Mouse (Mus musculus): Measurements from ENCODE around the gene Gmpr. TPM values are rescaled to one million over a fixed set of nuclear protein-coding genes. Genes with fewer than 3 reads are reported as not detected.

Gene Gmpr
- polyA plus RNA-seq, 1 experiment = 320 TPM

GRCm38 (mm10) chr13:45527232-45527964 lies 20.2 kb downstream of the Gmpr start:
- Histone ChIP-seq H3K4me1 (ENCODE audit: control insufficient read depth) (peaks cover 96% of the 10 kb centered on the region), H3K36me3 (ENCODE audit: control insufficient read depth) (peaks cover 96% of the 10 kb centered on the region), H3K4me3 (replicated peaks) (peak overlapping the region; percentile 60)

GRCm38 (mm10) chr13:45528787-45529186 lies 21.5 kb downstream of the Gmpr start:
- H3K27me3 ChIP-seq (ENCODE audit: control insufficient read depth) = no peaks in the 10 kb centered on the region
- H3K4me1 ChIP-seq (ENCODE audit: control insufficient read depth) = peaks cover 96% of the 10 kb centered on the region
- H3K4me3 ChIP-seq (replicated peaks) = no peak overlapping the region
- no peaks in the 10 kb centered on the region; the same call in 1 of the 2 replicates for H3K9me3 ChIP-seq (ENCODE audit: control insufficient read depth, low read length)
- no peak for TF ChIP-seq GATA1 (IDR thresholded peaks at IDR 0.05; ENCODE audit: low read length)
- TF ChIP-seq TAL1 (IDR thresholded peaks at IDR 0.05; ENCODE audit: low read length) = no peak
- peaks cover 95% of the 10 kb centered on the region for H3K36me3 ChIP-seq (ENCODE audit: control insufficient read depth)

More at GRCm38 (mm10) chr13:45527232-45527964, 20.2 kb downstream of the Gmpr start:
- peak; percentile 75 for TF ChIP-seq GATA1 (IDR thresholded peaks at IDR 0.05; ENCODE audit: low read length)
- peak; percentile 81 for TF ChIP-seq TAL1 (IDR thresholded peaks at IDR 0.05; ENCODE audit: low read length)
- Histone ChIP-seq H3K27me3 (ENCODE audit: control insufficient read depth) (no peaks in the 10 kb centered on the region), H3K9me3 (ENCODE audit: control insufficient read depth, low read length) (no peaks in the 10 kb centered on the region)

GRCm38 (mm10) chr13:45530754-45531153 lies 23.5 kb downstream of the Gmpr start:
- Histone ChIP-seq H3K9me3 (ENCODE audit: control insufficient read depth, low read length) (no peaks in the 10 kb centered on the region; the same call in 1 of the 2 replicates), H3K36me3 (ENCODE audit: control insufficient read depth) (peaks cover 97% of the 10 kb centered on the region), H3K4me1 (ENCODE audit: control insufficient read depth) (peaks cover 95% of the 10 kb centered on the region), H3K27me3 (ENCODE audit: control insufficient read depth) (no peaks in the 10 kb centered on the region), H3K4me3 (replicated peaks) (no peak overlapping the region)
- no peak for TF ChIP-seq TAL1 (IDR thresholded peaks at IDR 0.05; ENCODE audit: low read length)
- no peak for TF ChIP-seq GATA1 (IDR thresholded peaks at IDR 0.05; ENCODE audit: low read length)

- no peaks in the 10 kb centered on the region for H3K27me3 ChIP-seq (ENCODE audit: control insufficient read depth)
- no peak for TF ChIP-seq GATA1 (IDR thresholded peaks at IDR 0.05; ENCODE audit: low read length)
- no peak for TF ChIP-seq TAL1 (IDR thresholded peaks at IDR 0.05; ENCODE audit: low read length)
- H3K36me3 ChIP-seq (ENCODE audit: control insufficient read depth) = peaks cover 98% of the 10 kb centered on the region
- H3K4me3 ChIP-seq (replicated peaks) = no peak overlapping the region
- H3K4me1 ChIP-seq (ENCODE audit: control insufficient read depth) = peaks cover 89% of the 10 kb centered on the region
- H3K9me3 ChIP-seq (ENCODE audit: control insufficient read depth, low read length) = no peaks in the 10 kb centered on the region; the same call in 1 of the 2 replicates
Measured at GRCm38 (mm10) chr13:45535731-45536453, 28.6 kb downstream of the Gmpr start.

- H3K27me3 ChIP-seq (ENCODE audit: control insufficient read depth) = no peaks in the 10 kb centered on the region
- H3K4me1 ChIP-seq (ENCODE audit: control insufficient read depth) = peaks cover 89% of the 10 kb centered on the region
- no peak for TF ChIP-seq GATA1 (IDR thresholded peaks at IDR 0.05; ENCODE audit: low read length)
- no peak for TF ChIP-seq TAL1 (IDR thresholded peaks at IDR 0.05; ENCODE audit: low read length)
- peaks cover 98% of the 10 kb centered on the region for H3K36me3 ChIP-seq (ENCODE audit: control insufficient read depth)
- no peaks in the 10 kb centered on the region; the same call in 1 of the 2 replicates for H3K9me3 ChIP-seq (ENCODE audit: control insufficient read depth, low read length)
- no peak overlapping the region for H3K4me3 ChIP-seq (replicated peaks)
Measured at GRCm38 (mm10) chr13:45537110-45537509, 29.9 kb downstream of the Gmpr start.

- Histone ChIP-seq H3K27me3 (ENCODE audit: control insufficient read depth) (no peaks in the 10 kb centered on the region), H3K36me3 (ENCODE audit: control insufficient read depth) (peaks cover 98% of the 10 kb centered on the region), H3K4me1 (ENCODE audit: control insufficient read depth) (peaks cover 89% of the 10 kb centered on the region), H3K4me3 (replicated peaks) (no peak overlapping the region), H3K9me3 (ENCODE audit: control insufficient read depth, low read length) (no peaks in the 10 kb centered on the region; the same call in 1 of the 2 replicates)
- TF ChIP-seq TAL1 (IDR thresholded peaks at IDR 0.05; ENCODE audit: low read length) = no peak
- no peak for TF ChIP-seq GATA1 (IDR thresholded peaks at IDR 0.05; ENCODE audit: low read length)
Measured at GRCm38 (mm10) chr13:45538091-45538490, 30.8 kb downstream of the Gmpr start.

- Histone ChIP-seq H3K36me3 (ENCODE audit: control insufficient read depth) (peaks cover 98% of the 10 kb centered on the region), H3K27me3 (ENCODE audit: control insufficient read depth) (no peaks in the 10 kb centered on the region), H3K9me3 (ENCODE audit: control insufficient read depth, low read length) (no peaks in the 10 kb centered on the region), H3K4me3 (replicated peaks) (peak overlapping the region; percentile 4), H3K4me1 (ENCODE audit: control insufficient read depth) (peaks cover 90% of the 10 kb centered on the region)
- TF ChIP-seq TAL1 (IDR thresholded peaks at IDR 0.05; ENCODE audit: low read length) (no peak), GATA1 (IDR thresholded peaks at IDR 0.05; ENCODE audit: low read length) (no peak)
Measured at GRCm38 (mm10) chr13:45538532-45539204, 31.4 kb downstream of the Gmpr start.

- no peak overlapping the region for H3K4me3 ChIP-seq (replicated peaks)
- H3K4me1 ChIP-seq (ENCODE audit: control insufficient read depth) = peaks cover 91% of the 10 kb centered on the region
Measured at GRCm38 (mm10) chr13:45539205-45539568, 31.9 kb downstream of the Gmpr start.

GRCm38 (mm10) chr13:45545974-45546373 lies 38.7 kb downstream of the Gmpr start:
- H3K36me3 ChIP-seq (ENCODE audit: control insufficient read depth) = peaks cover 100% of the 10 kb centered on the region
- H3K4me3 ChIP-seq (replicated peaks) = peak overlapping the region; percentile 64
- H3K4me1 ChIP-seq (ENCODE audit: control insufficient read depth) = peaks cover 94% of the 10 kb centered on the region
- peak; percentile 96 for TF ChIP-seq TAL1 (IDR thresholded peaks at IDR 0.05; ENCODE audit: low read length)
- peak; percentile 96 for TF ChIP-seq GATA1 (IDR thresholded peaks at IDR 0.05; ENCODE audit: low read length)
- H3K9me3 ChIP-seq (ENCODE audit: control insufficient read depth, low read length) = no peaks in the 10 kb centered on the region
- no peaks in the 10 kb centered on the region for H3K27me3 ChIP-seq (ENCODE audit: control insufficient read depth)

More at GRCm38 (mm10) chr13:45539205-45539568, 31.9 kb downstream of the Gmpr start:
- no peaks in the 10 kb centered on the region for H3K27me3 ChIP-seq (ENCODE audit: control insufficient read depth)
- H3K36me3 ChIP-seq (ENCODE audit: control insufficient read depth) = peaks cover 99% of the 10 kb centered on the region
- no peak for TF ChIP-seq TAL1 (IDR thresholded peaks at IDR 0.05; ENCODE audit: low read length)
- TF ChIP-seq GATA1 (IDR thresholded peaks at IDR 0.05; ENCODE audit: low read length) = no peak
- no peaks in the 10 kb centered on the region for H3K9me3 ChIP-seq (ENCODE audit: control insufficient read depth, low read length)

All from erythroblast, embryonic 14.5 days (primary cell).